Mouse (Mus musculus) cerebellum, adult 11 months (tissue): ENCODE data around the gene Psme2.

Experiments
- DNase-seq: peaks from one replicate; pipeline ENCODE4 v3.0.0; 2022

Psme2 gene

DNA sequence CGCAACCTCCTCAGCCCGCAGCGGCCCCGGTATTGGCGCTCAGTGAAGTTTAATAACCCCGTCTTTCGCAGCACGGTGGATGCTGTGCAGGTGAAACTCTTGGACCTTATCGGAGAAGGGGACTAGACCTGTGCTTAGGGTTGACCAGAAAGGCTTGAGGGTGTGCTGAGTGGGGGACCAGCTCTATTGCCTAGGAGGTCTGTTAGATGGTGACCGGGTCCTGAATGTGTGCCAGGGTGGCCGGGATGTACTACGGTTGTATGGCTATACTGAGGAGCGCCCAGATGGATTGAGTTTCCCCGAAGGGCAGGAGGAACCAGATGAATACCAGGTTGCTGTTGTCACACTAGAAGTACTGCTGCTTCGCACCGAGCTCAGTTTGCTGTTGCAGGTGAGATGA, 1.3 kb upstream of the Psme2 start:
- peak; percentile 45 for DNase-seq

DNA sequence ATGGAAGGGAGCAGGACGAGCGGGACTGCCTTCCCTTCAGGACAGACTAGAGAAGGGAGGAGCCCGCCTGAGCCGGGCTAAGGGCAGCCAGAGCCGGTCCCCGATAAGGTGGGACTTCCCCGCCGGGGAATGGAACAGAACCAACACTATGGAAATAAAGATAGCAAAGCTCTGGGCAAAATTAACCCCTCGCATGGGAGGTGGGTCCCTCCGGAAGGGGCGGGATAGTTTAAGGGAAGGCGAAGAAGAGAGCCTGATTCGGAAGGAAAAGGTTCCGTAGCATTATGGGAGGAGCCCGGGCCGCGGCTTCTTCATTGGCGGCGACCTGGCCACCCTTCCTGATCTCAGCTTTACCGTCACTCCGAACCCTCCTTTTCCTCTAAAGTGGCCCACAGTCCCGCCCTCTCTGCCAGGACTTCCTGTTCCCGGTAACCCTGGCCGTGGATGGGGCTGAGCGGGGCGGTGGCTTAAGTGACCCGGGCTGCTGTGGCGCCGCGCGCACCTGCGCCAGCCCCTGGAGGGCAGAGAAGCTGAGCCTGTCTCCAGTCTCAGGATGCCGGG, 498 bp upstream of the Psme2 start, which contains the start of gene Rnf31:
Rnf31 (plus strand) TSS at position 378 of the 561 bp plus-strand sequence.
- DNase-seq, result peak; percentile 89

DNA sequence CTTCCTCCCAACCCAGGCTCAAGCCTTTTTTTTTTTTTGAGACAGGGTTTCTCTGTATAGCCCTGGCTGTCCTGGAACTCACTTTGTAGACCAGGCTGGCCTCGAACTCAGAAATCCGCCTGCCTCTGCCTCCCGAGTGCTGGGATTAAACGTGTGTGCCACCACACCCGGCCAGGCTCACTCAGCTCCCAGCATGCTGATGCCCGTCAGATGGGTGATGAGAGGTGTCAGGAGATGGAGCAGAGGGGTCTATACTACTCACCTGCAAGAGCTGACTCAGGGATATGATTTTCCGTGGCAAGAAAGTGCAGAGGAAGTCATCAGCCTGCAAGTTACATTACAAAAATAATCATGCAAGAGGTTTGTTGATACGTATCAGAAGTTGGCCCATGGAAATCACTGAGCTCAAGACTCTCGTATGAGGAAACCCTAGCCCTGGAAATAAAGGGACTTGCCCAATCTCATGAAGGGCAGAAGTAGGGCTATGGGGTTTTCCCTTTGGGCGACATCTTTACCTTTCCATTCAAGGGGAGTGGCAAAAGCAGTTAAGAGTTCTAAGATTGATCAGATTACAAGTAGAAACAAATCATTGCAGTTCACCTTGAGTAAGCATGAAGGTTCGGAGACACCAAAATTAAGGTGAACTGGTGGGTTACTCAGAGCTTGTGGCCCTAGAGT, 1.0 kb downstream of the Psme2 start:
- DNase-seq, result no peak

DNA sequence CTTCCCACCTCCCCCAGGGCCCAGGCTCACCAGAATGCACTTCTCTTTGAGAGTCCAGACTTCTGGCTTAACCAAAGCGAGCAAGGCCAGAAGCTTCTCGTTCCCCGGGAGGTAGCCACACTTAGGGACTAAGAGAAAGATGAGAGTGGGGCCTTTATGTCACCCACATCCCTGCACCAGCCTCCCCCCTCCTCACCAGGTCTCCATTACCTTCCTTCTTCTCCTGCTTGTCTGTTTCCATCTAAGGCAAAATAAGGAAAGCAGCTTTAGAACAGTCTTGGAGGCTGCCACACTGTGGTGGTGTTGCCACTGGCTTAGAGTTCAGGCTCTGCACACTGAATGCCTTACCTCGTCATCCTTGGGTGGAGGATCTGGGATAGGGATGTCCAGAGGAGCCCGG, 1.6 kb downstream of the Psme2 start:
- DNase-seq, result no peak

DNA sequence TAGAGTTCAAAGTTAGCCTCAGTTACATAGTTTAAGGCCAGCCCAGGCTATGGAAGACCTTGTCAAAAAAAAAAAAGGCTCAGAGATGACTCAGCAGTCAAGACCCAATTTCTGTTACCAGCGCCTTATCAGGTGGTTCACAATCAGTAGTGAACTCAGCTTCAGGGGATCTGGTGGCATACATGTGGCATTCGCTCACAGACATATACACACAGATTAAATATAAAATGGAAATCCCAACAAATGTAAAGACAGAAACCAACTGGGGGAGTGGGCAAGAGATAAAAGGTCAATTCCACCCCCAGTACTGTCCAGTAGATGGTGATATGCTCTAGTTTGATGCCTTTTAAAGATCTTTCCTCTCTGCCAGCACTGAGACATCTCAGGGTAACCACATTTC, 4.8 kb downstream of the Psme2 start:
- DNase-seq, result no peak

DNA sequence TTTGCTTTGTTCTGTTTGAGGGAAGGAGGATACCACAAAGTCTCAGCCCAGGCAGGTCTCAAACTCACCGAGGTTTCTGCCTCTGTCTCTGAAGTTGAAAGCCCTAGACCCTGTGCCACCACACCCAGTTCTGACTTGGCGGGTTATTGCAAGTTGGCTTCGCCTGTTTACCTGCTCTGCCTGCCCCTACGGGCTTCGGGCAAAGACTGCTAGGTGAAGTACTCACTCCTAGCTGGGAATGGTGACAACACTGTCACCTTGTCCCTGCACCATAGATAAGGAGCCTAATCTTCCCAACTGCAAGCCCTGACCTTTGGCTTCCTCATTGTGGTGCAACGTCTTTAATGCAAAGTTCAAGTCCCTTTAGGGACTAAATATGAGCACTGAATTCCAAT, 5.3 kb downstream of the Psme2 start:
- no peak for DNase-seq

DNA sequence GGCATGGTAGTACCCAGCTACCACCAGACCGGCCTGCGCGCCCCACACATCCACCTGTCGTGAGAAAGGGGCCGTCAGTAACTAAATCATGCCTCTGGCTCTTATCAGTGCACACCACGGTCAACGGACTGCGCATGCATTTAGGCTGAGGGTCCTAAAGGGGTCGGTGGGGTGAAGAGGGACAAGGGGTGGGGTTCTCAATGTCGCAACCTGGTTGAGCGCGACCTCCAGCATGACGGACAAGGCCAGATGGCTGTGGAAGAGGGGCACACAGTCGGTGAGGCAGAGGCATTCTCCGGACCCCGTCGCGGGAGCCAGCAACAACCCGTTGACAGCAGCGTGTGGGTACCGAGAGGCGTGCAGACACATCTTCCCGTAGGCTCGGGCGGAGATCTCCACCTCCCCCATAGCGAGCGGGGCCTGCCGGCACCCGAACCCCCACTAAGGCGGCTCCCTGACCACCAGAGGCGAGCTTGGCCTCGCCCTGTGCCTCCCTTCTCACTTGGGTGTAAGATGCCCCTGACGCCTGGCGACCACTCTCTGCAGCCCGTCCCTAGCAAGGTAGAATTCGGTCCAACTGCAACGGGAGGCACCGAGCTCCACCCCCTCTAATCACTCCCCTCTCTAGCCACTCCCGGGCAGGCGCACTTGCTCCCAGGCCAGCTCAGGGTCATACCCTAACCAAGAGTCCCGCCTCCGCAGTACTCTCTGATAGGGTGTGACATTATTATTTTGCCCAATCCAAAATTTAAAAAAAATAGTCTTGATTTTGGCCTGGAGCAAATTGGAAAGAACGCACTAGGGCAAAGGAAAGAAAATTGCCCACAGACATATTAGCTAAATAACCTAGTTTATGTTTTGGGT, 6.0 kb downstream of the Psme2 start, which contains the start of gene Emc9:
Emc9 (minus strand) TSS at position 601 of the 864 bp plus-strand sequence.
- peak; percentile 77 for DNase-seq

DNA sequence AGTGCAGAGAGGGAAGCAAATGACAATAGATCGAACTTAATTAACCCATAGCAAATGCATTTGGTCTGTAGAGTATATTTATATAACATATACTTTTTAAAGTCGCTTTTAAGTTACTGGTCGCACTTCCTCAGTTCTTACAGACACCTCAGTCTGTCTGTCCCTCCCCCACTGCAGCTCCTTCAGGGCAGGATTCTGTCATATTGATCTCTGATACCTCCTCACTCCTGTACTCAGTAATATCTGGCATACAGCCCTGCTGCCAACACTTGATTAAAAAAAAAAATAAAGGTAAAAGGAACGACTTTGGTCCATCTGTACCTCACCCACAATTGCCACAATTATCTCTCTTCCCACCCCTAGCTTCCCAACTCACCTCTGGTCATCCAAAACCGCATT, 6.6 kb downstream of the Psme2 start:
- DNase-seq, result no peak

DNA sequence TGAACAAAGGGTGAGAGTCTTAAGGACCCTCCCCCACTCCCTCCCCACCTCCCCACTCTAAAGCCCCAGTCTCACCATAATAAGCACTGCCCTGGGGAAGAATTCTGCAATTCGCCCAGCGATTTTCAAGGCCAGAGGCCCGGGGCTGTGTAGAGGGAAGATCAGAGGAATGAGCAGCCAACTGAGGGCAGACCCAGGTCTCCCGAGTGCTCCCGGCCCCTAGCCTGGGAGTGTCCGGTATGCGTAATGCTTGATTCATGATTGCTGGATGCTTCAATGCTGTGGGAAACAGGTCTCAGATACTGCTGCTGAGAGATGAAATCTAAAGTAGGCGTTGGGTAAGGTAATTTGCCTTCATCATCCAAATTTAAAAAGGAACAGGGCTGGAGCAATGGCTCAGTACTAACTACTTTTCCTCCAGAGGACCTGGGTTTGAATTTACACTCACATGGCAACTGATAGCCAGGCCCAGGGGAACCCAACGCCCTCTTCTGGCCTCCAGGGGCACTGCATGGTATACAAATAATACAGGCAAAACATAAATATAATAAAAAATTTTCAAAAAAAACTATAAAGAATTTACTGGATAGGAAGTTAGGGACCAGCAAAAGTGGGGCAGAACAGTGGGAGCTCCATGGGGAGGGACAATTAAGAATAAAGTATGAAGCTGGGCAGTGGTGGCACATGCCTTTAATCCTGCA, 8.8 kb downstream of the Psme2 start:
- DNase-seq, result no peak

DNA sequence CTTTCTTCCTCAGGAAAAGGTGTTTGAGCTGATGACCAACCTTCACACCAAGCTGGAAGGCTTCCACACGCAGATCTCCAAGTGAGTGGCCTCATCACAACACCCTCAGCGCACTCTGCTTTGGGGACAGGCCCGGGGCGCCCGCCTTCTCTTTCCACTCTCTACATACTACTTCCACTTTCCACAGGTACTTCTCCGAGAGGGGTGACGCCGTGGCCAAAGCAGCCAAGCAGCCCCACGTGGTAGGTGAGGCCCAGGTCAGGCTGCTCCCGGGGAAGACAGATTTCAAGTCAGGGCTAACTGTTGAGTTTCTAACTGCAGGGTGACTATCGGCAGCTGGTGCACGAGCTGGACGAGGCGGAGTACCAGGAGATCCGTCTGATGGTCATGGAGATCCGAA, 10.2 kb downstream of the Psme2 start:
- no peak for DNase-seq

DNA sequence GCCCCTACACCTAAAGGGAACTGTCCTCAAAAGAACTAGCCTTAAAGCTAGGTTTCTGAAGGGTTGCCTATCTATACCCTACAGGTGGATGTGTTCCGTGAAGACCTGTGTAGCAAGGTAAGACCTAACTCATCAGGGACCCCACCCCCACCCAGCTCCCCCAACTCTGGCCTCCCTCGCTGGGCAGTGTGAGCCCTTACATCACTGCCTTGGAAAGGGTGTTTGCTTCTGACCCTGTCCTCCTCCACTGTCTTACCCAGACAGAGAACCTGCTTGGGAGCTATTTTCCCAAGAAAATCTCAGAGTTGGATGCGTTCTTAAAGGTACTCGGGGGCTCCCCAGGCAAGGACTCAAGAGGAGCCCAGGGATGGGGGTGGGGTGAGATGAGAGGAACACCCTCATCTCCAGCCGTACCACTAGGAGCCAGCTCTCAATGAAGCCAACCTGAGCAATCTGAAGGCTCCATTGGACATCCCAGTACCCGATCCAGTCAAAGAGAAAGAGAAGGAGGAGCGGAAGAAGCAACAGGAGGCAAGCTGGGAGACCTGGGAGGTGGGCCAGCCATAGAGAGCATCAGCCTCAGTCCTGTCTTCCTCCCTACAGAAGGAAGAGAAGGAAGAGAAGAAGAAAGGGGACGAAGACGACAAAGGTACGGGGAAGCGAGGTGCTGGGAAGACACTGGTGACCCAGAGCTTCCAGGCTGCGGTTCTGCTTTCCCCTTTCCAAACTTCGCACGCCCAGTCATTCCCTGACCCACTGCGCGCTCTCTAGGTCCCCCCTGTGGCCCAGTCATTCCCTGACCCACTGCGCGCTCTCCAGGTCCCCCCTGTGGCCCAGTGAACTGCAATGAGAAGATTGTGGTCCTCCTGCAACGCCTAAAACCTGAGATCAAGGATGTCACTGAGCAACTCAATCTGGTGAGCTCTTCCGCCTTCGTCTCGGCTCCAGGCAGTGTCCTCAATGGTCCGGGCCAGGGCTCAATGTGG, 11.1 kb downstream of the Psme2 start:
- DNase-seq, result no peak

DNA sequence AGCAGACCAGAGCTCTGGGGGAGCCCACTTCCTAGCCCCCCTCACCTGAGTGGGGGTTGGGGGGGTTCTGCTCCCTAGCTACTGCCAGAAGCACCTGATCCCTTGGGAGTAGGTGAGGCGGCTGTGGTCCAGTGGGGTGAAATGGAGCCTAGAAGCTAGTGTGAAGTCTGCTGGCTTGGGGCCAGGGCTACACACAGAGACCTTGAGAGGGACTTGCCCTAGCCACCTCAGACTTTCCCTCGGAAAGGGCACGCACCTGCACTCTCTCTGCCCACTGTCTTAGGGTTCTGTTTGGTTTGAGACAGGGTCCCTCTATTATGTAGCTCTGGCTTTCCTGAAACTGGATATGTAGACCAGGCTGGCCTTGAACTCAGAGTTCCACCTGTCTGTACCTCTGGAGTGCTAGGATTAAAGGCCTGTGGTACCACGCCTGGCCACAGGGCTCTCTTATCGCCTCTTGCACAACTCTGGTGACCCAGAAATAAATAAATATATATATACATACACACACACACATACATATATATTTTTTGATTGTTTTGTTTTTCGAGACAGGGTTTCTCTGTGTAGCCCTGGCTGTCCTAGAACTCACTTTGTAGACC, 12.1 kb downstream of the Psme2 start:
- DNase-seq, result peak; percentile 54

DNA sequence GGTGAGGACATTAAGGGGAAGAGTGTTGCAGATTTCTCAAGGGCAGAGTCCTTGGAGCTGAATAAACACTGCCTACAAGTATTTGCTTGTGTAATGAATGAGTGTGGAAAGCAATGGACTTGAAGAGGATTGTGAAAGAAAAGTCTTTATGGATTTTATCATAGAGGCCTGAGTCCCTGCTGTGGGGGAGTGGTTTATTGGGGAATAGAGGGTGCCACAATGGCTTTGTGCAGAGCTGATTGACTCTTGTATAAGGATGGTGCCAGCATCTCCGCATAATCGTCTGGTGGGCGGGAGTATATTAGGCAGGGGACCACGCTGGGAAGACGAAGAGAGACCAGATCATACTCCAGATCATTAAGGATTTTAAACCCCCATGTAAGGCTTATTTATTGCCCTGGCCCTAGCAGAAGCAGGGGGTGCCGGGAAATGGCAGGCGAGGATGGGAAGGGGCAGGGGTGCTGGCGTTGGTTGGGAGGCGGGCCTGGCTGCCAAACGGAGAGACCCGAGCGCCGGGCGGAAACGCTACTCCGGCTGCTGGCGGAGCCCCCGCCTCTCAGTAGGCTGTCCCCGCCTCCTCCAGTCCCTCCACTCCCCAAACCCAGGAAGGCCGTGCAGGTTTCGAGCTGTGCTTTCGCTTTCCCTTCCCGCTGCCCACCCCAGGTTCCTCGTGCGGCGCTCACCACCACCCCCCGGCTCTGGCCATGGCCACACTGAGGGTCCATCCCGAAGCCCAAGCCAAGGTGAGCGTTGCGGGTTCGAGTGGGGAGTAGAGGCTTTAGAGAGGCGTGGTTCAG, 12.8 kb downstream of the Psme2 start, which contains the start of gene Psme1:
Psme1 (plus strand) TSS at position 253 of the 797 bp plus-strand sequence.
- peak; percentile 49 for DNase-seq

DNA sequence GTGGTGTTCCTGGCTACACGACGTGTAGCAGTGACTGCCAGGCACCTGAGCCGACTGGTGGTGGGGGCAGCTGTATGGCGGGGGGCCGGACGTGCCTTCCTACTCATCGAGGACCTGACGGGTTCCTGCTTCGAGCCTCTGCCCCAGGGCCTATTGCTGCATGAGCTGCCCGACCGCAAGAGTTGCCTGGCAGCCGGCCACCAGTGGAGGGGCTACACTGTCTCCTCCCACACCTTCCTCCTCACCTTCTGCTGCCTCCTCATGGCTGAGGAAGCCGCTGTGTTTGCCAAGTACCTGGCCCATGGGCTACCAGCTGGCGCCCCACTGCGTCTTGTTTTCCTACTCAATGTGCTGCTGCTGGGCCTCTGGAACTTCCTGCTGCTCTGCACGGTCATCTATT, 14.5 kb downstream of the Psme2 start:
- DNase-seq, result no peak

DNA sequence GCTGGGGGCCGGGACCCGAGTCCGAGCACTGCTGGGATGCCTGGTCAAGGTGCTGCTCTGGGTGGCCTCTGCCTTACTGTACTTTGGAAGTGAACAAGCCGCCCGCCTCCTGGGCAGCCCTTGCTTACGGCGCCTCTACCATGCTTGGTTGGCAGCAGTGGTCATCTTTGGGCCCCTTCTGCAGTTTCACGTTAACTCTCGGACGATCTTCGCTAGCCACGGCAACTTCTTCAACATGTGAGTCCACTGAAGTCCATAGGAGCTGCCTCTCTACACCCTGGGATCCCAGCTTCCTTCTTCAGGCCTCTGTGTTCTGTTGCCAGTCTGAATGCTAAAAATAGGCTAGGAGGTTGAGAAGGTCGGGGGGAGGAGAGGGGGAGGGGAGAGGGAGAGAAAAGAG, 15.2 kb downstream of the Psme2 start:
- DNase-seq, result no peak

DNA sequence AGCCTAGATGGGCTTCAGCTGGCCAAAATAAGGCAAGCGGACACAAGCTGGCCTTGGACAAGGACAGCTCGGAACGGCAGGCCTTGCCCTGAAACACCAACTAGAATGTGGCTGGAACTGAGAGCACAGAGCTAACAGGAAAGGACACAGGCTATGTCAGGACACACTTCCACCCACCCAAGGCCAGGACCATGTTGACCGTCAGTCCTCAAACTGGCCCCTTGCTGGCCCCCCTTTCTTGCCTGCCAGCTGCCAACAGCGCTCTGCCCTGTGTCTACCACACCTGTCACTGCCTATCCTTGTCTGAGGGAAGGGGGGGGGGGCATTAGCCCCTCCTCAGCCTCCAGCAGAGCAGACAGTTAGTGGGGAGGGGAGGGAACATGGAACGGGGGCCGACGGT, 15.6 kb downstream of the Psme2 start, which contains the start of gene Fitm1:
Fitm1 (plus strand) TSS at position 316 of the 400 bp plus-strand sequence.
- DNase-seq, result no peak

DNA sequence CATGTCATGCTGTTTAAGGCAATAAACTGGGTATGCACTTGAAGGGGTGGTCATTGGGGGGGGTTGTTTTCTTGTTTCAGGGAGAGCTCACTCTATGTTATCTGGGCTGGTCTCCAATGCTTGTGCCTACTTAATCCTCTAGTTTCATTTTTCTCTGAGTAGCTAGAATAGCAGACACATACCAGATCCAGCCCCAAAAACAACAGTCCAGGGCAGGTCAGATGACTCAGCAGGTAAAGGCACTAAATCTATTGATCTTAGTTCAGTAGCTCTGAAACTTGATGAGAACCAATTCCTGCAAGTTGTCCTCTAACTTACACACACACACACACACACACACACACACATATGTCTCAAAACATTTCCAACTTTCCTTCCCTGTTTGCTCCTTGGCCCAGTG, 19.2 kb downstream of the Psme2 start:
- DNase-seq, result no peak

DNA sequence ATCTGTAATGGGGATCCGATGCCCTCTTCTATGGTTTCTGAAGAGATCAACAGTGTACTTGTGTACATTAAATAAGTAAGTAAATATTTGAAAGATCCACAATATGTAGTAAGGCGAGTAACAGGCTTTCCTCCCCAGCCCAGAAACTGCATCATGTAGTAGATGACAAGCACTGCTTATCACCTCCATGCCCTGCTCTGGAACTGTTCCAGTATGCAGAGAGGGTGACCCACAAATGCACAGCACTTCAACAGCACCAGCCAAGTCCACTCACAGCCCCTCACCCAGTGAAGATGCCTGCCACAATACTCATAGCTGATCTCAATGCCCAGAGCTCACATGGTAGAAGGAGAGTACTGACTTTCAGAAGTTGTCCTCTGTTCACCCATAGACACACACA, 20.3 kb downstream of the Psme2 start:
- no peak for DNase-seq

DNA sequence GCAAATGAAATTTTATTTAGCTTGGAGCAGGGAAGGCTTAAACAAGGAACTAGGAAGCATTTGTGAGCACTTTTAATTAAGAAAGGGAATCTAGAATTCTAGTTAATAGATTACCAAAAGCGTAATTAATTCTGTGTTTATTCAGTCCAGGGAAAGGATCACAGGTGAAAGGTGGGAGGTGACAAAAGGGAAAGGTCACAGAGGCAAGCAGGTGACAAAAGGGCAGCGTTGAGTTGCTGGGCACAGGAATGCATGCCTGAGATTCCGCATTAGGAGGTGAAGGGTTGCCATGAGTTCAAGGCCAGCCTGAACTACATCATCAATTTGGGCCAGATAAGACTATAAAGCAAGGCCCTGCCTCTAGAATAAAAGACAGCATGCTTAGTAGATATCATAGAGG, 23.4 kb downstream of the Psme2 start:
- no peak for DNase-seq

DNA sequence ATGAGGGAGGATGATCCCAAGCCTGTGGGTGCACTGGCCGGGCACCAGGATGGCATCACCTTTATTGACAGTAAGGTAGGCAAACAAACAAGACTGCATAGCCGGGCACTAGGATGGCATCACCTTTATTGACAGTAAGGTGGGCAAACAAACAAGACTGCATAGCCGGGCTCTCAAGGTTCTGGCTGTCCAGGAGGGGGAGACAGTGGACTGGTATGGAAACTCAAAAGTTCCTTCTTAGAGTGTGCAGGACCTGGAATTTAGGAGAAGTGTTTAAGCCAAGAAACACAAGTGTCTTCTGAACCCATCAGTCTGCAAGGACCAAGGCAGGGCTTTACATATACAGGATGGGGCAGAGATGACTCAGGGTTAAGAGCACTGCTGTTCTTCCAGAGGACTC, 25.2 kb downstream of the Psme2 start:
- no peak for DNase-seq

DNA sequence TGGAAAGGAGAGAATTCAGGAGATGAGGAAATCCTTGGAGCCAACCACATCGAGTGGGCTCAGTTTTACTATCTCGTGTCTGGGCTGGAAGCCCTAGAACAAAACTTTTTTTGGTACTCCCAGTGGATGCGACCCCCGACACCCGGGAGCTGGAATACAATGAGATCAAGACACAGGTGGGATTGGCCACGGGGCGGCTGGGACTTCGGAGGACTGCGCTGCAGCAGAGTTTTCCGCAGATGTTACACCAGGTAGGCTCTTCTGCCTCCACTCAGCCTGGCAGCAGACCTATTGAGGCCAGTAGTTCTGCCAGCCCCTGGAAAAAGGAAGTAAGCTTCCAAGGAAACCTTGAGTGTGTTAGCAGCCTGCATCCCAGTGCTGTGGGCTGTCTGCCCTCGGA, 27.7 kb downstream of the Psme2 start:
- DNase-seq, result no peak
